Mouse (Mus musculus) inflammation-experienced regulatory T-cells (primary cell): ENCODE results near the gene Olfr1080. TPM values are rescaled to one million over a fixed set of nuclear protein-coding genes. Genes with fewer than 3 reads are reported as not detected.

ENCODE experiments used
- polyA plus RNA-seq, 2 experiments: library from polyadenylated mRNA; unstranded; fragments of 100-300 nt; shearing (Covaris generic); gene quantifications; one replicate each; pipeline ENCODE4 v1.2.1; 2017

Olfr1080 gene
- not detected for polyA plus RNA-seq

DNA sequence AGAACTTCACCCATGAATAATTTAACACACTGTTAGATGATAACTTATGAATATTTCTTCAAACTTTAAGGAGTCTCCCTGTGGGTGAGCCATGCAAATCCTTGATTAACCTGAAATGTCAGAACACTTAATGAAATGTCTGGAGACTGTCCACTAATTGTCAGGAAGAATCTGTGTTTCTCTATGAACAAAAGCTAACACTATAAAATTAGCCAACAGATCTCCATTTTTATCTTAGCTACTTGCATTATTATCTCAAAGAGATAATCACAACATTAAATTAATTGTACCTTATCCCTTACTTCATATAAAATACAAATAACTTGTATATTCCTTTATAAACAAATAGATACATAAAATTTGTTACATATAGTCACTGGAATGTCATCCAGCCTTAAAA is at the start of gene Olfr1080:
TSS of gene Olfr1080 (minus strand) at position 101 of the 400 bp plus-strand sequence.

DNA sequence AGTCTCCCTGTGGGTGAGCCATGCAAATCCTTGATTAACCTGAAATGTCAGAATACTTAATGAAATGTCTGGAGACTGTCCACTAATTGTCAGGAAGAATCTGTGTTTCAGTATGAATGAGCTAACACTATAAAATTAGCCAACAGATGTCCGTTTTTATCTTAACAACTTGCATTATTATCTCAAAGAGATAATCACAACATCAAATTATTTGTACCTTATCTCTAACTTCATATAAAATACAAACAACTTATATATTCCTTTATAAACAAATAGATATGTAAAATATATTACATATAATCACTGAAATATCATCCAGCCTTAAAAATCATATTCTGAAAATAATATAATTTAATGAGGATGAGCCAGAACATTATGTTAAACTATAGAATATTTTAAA is 40.8 kb upstream of the Olfr1080 start, which contains the start of gene Olfr1082:
TSS of gene Olfr1082 (minus strand) at position 101 of the 400 bp plus-strand sequence.

DNA sequence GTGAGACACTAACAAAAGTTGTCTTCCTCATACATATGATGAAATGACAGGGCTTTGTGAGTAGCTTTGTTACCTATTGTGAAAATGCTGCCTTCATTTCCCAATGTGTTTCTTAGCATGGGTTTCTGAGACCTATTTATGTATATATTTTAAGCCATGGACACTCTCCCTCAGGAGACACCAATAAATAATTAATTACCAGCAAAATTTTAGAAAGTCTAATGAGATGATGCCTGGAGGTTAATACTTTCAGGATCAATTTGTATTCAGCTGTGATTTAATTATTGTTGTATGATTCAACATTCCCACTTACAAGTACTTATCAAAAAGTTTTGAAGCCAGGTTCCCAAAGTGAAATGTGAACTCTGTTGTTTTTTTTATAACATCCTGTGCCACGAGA is 15.7 kb downstream of the Olfr1080 start, which contains the start of gene Olfr1079:
TSS of gene Olfr1079 (minus strand) at position 101 of the 400 bp plus-strand sequence.

DNA sequence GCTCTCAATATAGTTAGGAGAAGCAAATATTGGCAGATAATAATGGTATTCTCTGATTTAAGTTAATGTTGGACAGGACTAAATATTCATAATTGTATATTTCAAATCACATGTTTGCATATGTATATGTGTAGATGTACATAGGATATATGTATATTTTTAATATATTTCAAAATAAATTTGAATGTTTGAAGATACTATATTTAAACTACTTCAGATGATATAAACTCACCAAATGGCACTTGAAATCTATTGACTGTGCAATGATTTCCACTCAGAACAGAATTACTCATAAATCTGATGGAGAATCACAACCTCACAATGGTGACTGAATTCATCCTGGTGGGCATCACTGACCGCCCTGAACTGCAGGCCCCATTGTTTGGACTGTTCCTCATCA is 49.9 kb downstream of the Olfr1080 start, which contains the start of gene Olfr1076:
TSS of gene Olfr1076 (plus strand) at position 301 of the 400 bp plus-strand sequence.

Other genes with a start within 250 kb of the Olfr1080 start
- gene Olfr1053, start 243.0 kb downstream of the Olfr1080 start, polyA plus RNA-seq = not detected
- gene Olfr1054, start 222.8 kb downstream of the Olfr1080 start, polyA plus RNA-seq = not detected
- gene Olfr1055, start 208.0 kb downstream of the Olfr1080 start, polyA plus RNA-seq = not detected
- not detected for gene Olfr1056, start 195.8 kb downstream of the Olfr1080 start, polyA plus RNA-seq
- gene Olfr1057, start 179.8 kb downstream of the Olfr1080 start, polyA plus RNA-seq = not detected
- not detected for gene Olfr1058, start 169.7 kb downstream of the Olfr1080 start, polyA plus RNA-seq
- not detected for gene Olfr1061, start 144.2 kb downstream of the Olfr1080 start, polyA plus RNA-seq
- gene Olfr1062, start 131.5 kb downstream of the Olfr1080 start, polyA plus RNA-seq = under 1 TPM; 0.10 to 0.16 TPM
- not detected for gene Olfr1065, start 107.6 kb downstream of the Olfr1080 start, polyA plus RNA-seq
- not detected for gene Olfr1066, start 102.0 kb downstream of the Olfr1080 start, polyA plus RNA-seq
- gene Olfr228, start 70.8 kb downstream of the Olfr1080 start, polyA plus RNA-seq = not detected
- not detected for gene Olfr1076, start 49.8 kb downstream of the Olfr1080 start, polyA plus RNA-seq
- not detected for gene Olfr1079, start 15.8 kb downstream of the Olfr1080 start, polyA plus RNA-seq
- gene Olfr1082, start 40.7 kb upstream of the Olfr1080 start, polyA plus RNA-seq = 1 to 10 TPM in 1 of 2 experiments, not detected in 1; 2.6 TPM
- not detected for gene Olfr1084, start 81.5 kb upstream of the Olfr1080 start, polyA plus RNA-seq
- gene Olfr1085, start 103.8 kb upstream of the Olfr1080 start, polyA plus RNA-seq = not detected
- gene Olfr1086, start 121.9 kb upstream of the Olfr1080 start, polyA plus RNA-seq = under 1 TPM in 1 of 2 experiments, not detected in 1; 0.40 TPM
- gene Olfr1087, start 140.2 kb upstream of the Olfr1080 start, polyA plus RNA-seq = under 1 TPM in 1 of 2 experiments, not detected in 1; 0.28 TPM
- not detected for gene Olfr1089, start 175.5 kb upstream of the Olfr1080 start, polyA plus RNA-seq
- 1 to 10 TPM in 1 of 2 experiments, not detected in 1; 3.3 TPM for gene Olfr1090, start 200.8 kb upstream of the Olfr1080 start, polyA plus RNA-seq
- gene Olfr1093, start 224.2 kb upstream of the Olfr1080 start, polyA plus RNA-seq = 1 to 10 TPM in 1 of 2 experiments, not detected in 1; 2.2 TPM